Mouse (Mus musculus): Measurements from ENCODE around the gene Vmn1r116. TPM values are rescaled to one million over a fixed set of nuclear protein-coding genes. Genes with fewer than 3 reads are reported as not detected.
"Not testable (repeated sequence)": the region's sequence is repeated elsewhere in the genome, so short reads cannot be mapped to it uniquely, and the experiment has no call there.

Gene Vmn1r116
- not detected in 2 replicates for polyA plus RNA-seq (2015; fragmentation: Nextera tagmentation; extraction: Ambion mirVana)

- not testable (repeated sequence) for H3K4me1 ChIP-seq (replicated peaks); H3K4me2 ChIP-seq; H3K9ac ChIP-seq; H3K27me3 ChIP-seq; ATAC-seq (ENCODE audit: insufficient read depth); H3K4me3 ChIP-seq (replicated peaks); H3K27ac ChIP-seq (replicated peaks); H3K9me3 ChIP-seq (replicated peaks); H3K36me3 ChIP-seq (replicated peaks)
- WGBS (ENCODE audit: insufficient replicate concordance) = 54% methylated on average over 3 of the region's 3 CpGs
Measured at GRCm38 (mm10) chr7:20871956-20872355, at the start of gene Vmn1r116. Gene Vmn1r116, plus strand, starts transcription at chr7:20872256.

DNA sequence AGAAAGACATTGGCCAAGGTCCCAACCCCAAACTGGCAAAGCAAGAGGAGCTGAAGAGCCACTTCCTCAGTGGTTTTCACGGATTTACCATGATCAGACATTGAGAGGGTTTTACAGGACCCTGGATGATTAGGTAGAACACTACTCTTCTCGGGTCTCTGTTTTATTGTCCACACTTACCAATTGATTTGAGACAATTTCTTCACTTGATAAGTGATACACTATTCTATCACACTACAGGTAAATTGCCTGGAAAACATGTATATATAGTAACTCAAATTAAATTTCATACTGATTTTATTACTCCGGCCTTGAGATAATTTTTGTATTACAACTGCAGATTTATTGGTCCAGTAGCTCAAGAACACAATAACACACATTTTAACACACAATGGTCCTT is 27.2 kb upstream of the Vmn1r116 start, which contains the start of gene Vmn1r115:
Gene Vmn1r115 (minus strand): TSS at position 101 of the 400 bp plus-strand sequence.
- H3K9me3 ChIP-seq (replicated peaks) = not testable (repeated sequence)

DNA sequence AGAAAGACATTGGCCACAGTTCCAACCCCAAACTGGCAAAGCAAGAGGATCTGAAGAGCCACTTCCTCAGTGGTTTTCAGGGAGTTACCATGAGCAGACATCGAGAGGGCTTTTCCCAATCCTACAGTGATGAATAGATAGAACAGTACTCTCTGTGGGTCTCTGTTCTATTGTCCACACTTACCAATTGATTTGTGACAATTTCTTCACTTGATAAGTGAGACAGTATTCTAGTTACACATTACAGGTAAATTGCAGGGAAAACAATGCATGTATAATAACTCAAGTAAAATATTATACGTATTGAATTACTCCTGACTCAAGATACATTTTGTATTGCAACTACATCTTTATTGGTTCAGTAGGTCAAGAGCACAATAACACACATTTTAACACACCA is 12.0 kb downstream of the Vmn1r116 start, which contains the start of gene Vmn1r117:
Gene Vmn1r117 (minus strand): TSS at position 101 of the 400 bp plus-strand sequence.
- not testable (repeated sequence) for H3K27ac ChIP-seq (replicated peaks); ATAC-seq (ENCODE audit: insufficient read depth); H3K9me3 ChIP-seq (replicated peaks); H3K27me3 ChIP-seq; H3K4me2 ChIP-seq; H3K36me3 ChIP-seq (replicated peaks); H3K4me3 ChIP-seq (replicated peaks); H3K9ac ChIP-seq; H3K4me1 ChIP-seq (replicated peaks)
- WGBS (ENCODE audit: insufficient replicate concordance) = no CpG with 5 or more reads among the region's 2 CpGs

More for the DNA sequence above, 27.2 kb upstream of the Vmn1r116 start, which contains the start of gene Vmn1r115:
- not testable (repeated sequence) for ATAC-seq (ENCODE audit: insufficient read depth); H3K27me3 ChIP-seq; H3K4me2 ChIP-seq; H3K27ac ChIP-seq (replicated peaks); H3K36me3 ChIP-seq (replicated peaks); H3K4me1 ChIP-seq (replicated peaks); H3K4me3 ChIP-seq (replicated peaks); H3K9ac ChIP-seq
- 63% methylated on average over 1 of the region's 3 CpGs for WGBS (ENCODE audit: insufficient replicate concordance)

DNA sequence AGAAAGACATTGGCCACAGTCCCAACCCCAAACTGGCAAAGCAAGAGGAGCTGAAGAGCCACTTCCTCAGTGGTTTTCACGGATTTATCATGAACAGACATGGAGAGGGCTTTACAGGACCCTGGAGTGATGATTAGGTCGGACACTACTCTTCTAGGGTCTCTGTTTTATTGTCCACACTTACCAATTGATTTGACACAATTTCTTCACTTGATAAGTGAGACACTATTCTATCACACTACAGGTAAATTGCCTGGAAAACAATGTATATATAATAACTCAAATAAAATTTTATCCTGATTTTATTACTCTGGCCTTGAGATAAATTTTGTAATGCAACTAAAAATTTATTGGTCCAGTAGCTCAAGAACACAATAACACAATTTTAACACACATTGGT is 40.2 kb downstream of the Vmn1r116 start, which contains the start of gene Vmn1r118:
Gene Vmn1r118 (minus strand): TSS at position 101 of the 400 bp plus-strand sequence.
- WGBS (ENCODE audit: insufficient replicate concordance) = no CpG with 5 or more reads among the region's 2 CpGs
- ATAC-seq (ENCODE audit: insufficient read depth); H3K4me3 ChIP-seq (replicated peaks); H3K27ac ChIP-seq (replicated peaks); H3K4me2 ChIP-seq; H3K9me3 ChIP-seq (replicated peaks); H3K9ac ChIP-seq; H3K27me3 ChIP-seq; H3K36me3 ChIP-seq (replicated peaks); H3K4me1 ChIP-seq (replicated peaks): not testable (repeated sequence)

Other genes with a start within 250 kb of the Vmn1r116 start
- gene Vmn1r107, start 203.3 kb upstream of the Vmn1r116 start, polyA plus RNA-seq (2015; fragmentation: Nextera tagmentation; extraction: Ambion mirVana) = not detected in 2 replicates
- not detected in 2 replicates for gene Vmn1r111, start 169.0 kb upstream of the Vmn1r116 start, polyA plus RNA-seq (2015; fragmentation: Nextera tagmentation; extraction: Ambion mirVana)
- not detected in 2 replicates for gene Gm10668, start 141.6 kb upstream of the Vmn1r116 start, polyA plus RNA-seq (2015; fragmentation: Nextera tagmentation; extraction: Ambion mirVana)
- not detected in 2 replicates for gene Vmn1r112, start 101.1 kb upstream of the Vmn1r116 start, polyA plus RNA-seq (2015; fragmentation: Nextera tagmentation; extraction: Ambion mirVana)
- not detected in 2 replicates for gene Vmn1r113, start 85.0 kb upstream of the Vmn1r116 start, polyA plus RNA-seq (2015; fragmentation: Nextera tagmentation; extraction: Ambion mirVana)
- not detected in 2 replicates for gene Vmn1r114, start 60.1 kb upstream of the Vmn1r116 start, polyA plus RNA-seq (2015; fragmentation: Nextera tagmentation; extraction: Ambion mirVana)
- gene Vmn1r115, start 27.3 kb upstream of the Vmn1r116 start, polyA plus RNA-seq (2015; fragmentation: Nextera tagmentation; extraction: Ambion mirVana) = not detected in 2 replicates
- gene Vmn1r117, start 11.9 kb downstream of the Vmn1r116 start, polyA plus RNA-seq (2015; fragmentation: Nextera tagmentation; extraction: Ambion mirVana) = not detected in 2 replicates
- not detected in 2 replicates for gene Vmn1r118, start 40.1 kb downstream of the Vmn1r116 start, polyA plus RNA-seq (2015; fragmentation: Nextera tagmentation; extraction: Ambion mirVana)
- gene Vmn1r119, start 140.2 kb downstream of the Vmn1r116 start, polyA plus RNA-seq (2015; fragmentation: Nextera tagmentation; extraction: Ambion mirVana) = not detected in 2 replicates
- not detected in 2 replicates for gene Vmn1r120, start 181.5 kb downstream of the Vmn1r116 start, polyA plus RNA-seq (2015; fragmentation: Nextera tagmentation; extraction: Ambion mirVana)
- not detected in 2 replicates for gene Vmn1r121, start 226.3 kb downstream of the Vmn1r116 start, polyA plus RNA-seq (2015; fragmentation: Nextera tagmentation; extraction: Ambion mirVana)

Data from liver, embryonic 15.5 days (tissue).